Mouse (Mus musculus) testis, adult 2 months (tissue): ENCODE measurements around the gene Baz1a. TPM values are rescaled to one million over a fixed set of nuclear protein-coding genes. Genes with fewer than 3 reads are reported as not detected.

Experiments used
- H3K27ac ChIP-seq: fragments of 200-500 bp; 2 replicates; pipeline ENCODE4 v1.5.1; 2012; ENCODE audit warnings: low read depth, low read length; ENCODE audit not compliant: control insufficient read depth, insufficient read depth
- H3K27me3 ChIP-seq: fragments of 200-500 bp; 2 replicates; pipeline ENCODE4 v1.6.1; 2012; ENCODE audit warnings: mild to moderate bottlenecking, low read length, moderate library complexity; ENCODE audit not compliant: control insufficient read depth, insufficient read depth
- H3K36me3 ChIP-seq: fragments of 200-500 bp; 2 replicates; pipeline ENCODE4 v1.6.1; 2012; ENCODE audit warnings: mild to moderate bottlenecking, low read length; ENCODE audit not compliant: control insufficient read depth, insufficient read depth
- H3K4me1 ChIP-seq: fragments of 200-500 bp; 2 replicates; pipeline ENCODE4 v1.6.1; 2012; ENCODE audit warnings: low read length; ENCODE audit not compliant: control insufficient read depth, insufficient read depth
- H3K4me3 ChIP-seq: fragments of 200-500 bp; 2 replicates; pipeline ENCODE4 v1.5.1; 2012; ENCODE audit warnings: low read depth, mild to moderate bottlenecking, low read length, moderate library complexity, mixed read lengths; ENCODE audit not compliant: control insufficient read depth
- CTCF ChIP-seq: fragments of 200-500 bp; IDR thresholded peaks from 2 replicates; pipeline ENCODE4 v1.5.1; 2012; ENCODE audit warnings: low read depth, mild to moderate bottlenecking, inconsistent platforms, low read length, moderate library complexity; ENCODE audit not compliant: control insufficient read depth, insufficient read depth, insufficient replicate concordance
- POLR2A ChIP-seq: fragments of 200-500 bp; IDR thresholded peaks from 2 replicates; pipeline ENCODE4 v1.6.1; 2012; ENCODE audit warnings: low read depth, mild to moderate bottlenecking, inconsistent platforms, low read length, moderate library complexity; ENCODE audit not compliant: control insufficient read depth
- polyA plus RNA-seq: library from polyadenylated mRNA; depleted of rRNA; stranded (reverse); fragments of >200 nt; gene quantifications from 2 replicates; pipeline ENCODE4 v1.2.3, GENCODE M21; 2012

Gene Baz1a
- polyA plus RNA-seq, 1 experiment: 50.0 TPM

GRCm38 (mm10) chr12:54890426-54890825 lies 123.7 kb downstream of the Baz1a start:
- H3K4me1 ChIP-seq: peaks cover 3% of the 10 kb centered on the region; the same call in 1 of the 2 replicates
- TF ChIP-seq POLR2A (no peak), CTCF (no peak)
- H3K27ac ChIP-seq: no peak overlapping the region
- H3K4me3 ChIP-seq: no peak overlapping the region
- no peaks in the 10 kb centered on the region for H3K36me3 ChIP-seq
- no peaks in the 10 kb centered on the region for H3K27me3 ChIP-seq

GRCm38 (mm10) chr12:54887580-54888127 lies 126.5 kb downstream of the Baz1a start:
- Histone ChIP-seq H3K27me3 (no peaks in the 10 kb centered on the region), H3K36me3 (no peaks in the 10 kb centered on the region), H3K4me1 (peaks cover 3% of the 10 kb centered on the region; the same call in 1 of the 2 replicates), H3K4me3 (no peak overlapping the region), H3K27ac (no peak overlapping the region)
- TF ChIP-seq POLR2A: no peak
- no peak for TF ChIP-seq CTCF

- no peaks in the 10 kb centered on the region for H3K4me1 ChIP-seq
- no peaks in the 10 kb centered on the region for H3K27me3 ChIP-seq
- TF ChIP-seq CTCF (no peak), POLR2A (no peak)
- no peaks in the 10 kb centered on the region for H3K36me3 ChIP-seq
- H3K4me3 ChIP-seq: no peak overlapping the region
- H3K27ac ChIP-seq: no peak overlapping the region
These were observed 134.5 kb downstream of the Baz1a start for GRCm38 (mm10) chr12:54879630-54880029.

GRCm38 (mm10) chr12:54879211-54879610 lies 134.9 kb downstream of the Baz1a start:
- no peaks in the 10 kb centered on the region for H3K27me3 ChIP-seq
- no peak for TF ChIP-seq CTCF
- TF ChIP-seq POLR2A: no peak
- H3K4me3 ChIP-seq: no peak overlapping the region
- no peaks in the 10 kb centered on the region for H3K4me1 ChIP-seq
- H3K27ac ChIP-seq: no peak overlapping the region
- H3K36me3 ChIP-seq: no peaks in the 10 kb centered on the region

- Histone ChIP-seq H3K36me3 (no peaks in the 10 kb centered on the region), H3K4me1 (no peaks in the 10 kb centered on the region), H3K27ac (no peak overlapping the region), H3K4me3 (no peak overlapping the region), H3K27me3 (no peaks in the 10 kb centered on the region)
- TF ChIP-seq CTCF (no peak), POLR2A (no peak)
These were observed 136.3 kb downstream of the Baz1a start for GRCm38 (mm10) chr12:54877875-54878274.

GRCm38 (mm10) chr12:54876879-54877278 lies 137.3 kb downstream of the Baz1a start:
- no peaks in the 10 kb centered on the region for H3K27me3 ChIP-seq
- no peak overlapping the region for H3K27ac ChIP-seq

GRCm38 (mm10) chr12:54874711-54875110 lies 139.4 kb downstream of the Baz1a start:
- Histone ChIP-seq H3K36me3 (no peaks in the 10 kb centered on the region), H3K27ac (no peak overlapping the region), H3K27me3 (no peaks in the 10 kb centered on the region), H3K4me3 (no peak overlapping the region), H3K4me1 (no peaks in the 10 kb centered on the region)
- TF ChIP-seq CTCF: no peak

More at GRCm38 (mm10) chr12:54876879-54877278, 137.3 kb downstream of the Baz1a start:
- Histone ChIP-seq H3K4me1 (no peaks in the 10 kb centered on the region), H3K36me3 (no peaks in the 10 kb centered on the region), H3K4me3 (no peak overlapping the region)
- no peak for TF ChIP-seq CTCF
- no peak for TF ChIP-seq POLR2A
